In genomic region chr4:66869919-66870318, GRCm38 (mm10) we compare ENCODE assay signal across 14 mouse cellular contexts. TPM values are rescaled to one million over a fixed set of nuclear protein-coding genes. Genes with fewer than 3 reads are reported as not detected.
A peak's percentile ranks its signal among the peaks of the same experiment; 100 is the strongest.
DNase-seq lines count a peak whose midpoint lies in the region; ATAC-seq lines count a peak whose summit lies in the region.
"Had no signal": no experiment of that assay in that cellular context is flagged by ENCODE, and none has a peak within 500 bp of the region (broad histone marks: within the 10 kb centered on the region; RNA-seq: fewer than 3 reads in every experiment).

No protein-coding gene starts in this region.

- no peak for DNase-seq in cerebellum, postnatal 36 days
- DNase-seq in left cerebral cortex, adult 8-10 months (ENCODE audit: low spot score in 2 of 2): peak; percentile 5 to 9
- no peak for DNase-seq in left cerebral cortex, adult 9 months (ENCODE audit: low spot score in 2 of 2)
- DNase-seq in embryo, embryonic 9.5 days (ENCODE audit: extremely low spot score): peak; percentile 1
- DNase-seq in retina, embryonic 14.5 days (ENCODE audit: low spot score): peak; percentile 83
- no peak for DNase-seq in thymus, postnatal 25 days
- DNase-seq in spleen, postnatal 14 days (ENCODE audit: low spot score in 2 of 2): no peak
- DNase-seq: gastrocnemius, postnatal 14 days; heart, postnatal 36 days; kidney, adult 9 months; layer of hippocampus, adult 9-11 months; liver; lung, postnatal 10 days had no signal

- ATAC-seq in cerebellum, adult (ENCODE audit: insufficient number of reproducible peaks, low FRiP score, low TSS enrichment): peak; percentile 82; the same call in 1 of the 2 replicates

RNA-seq across cellular contexts. Expression of gene Tlr4, which starts 42.5 kb away (rescaled TPM):
- 1 to 10 TPM; 3.5 to 5.3 (median 4.7) TPM for total RNA-seq in left cerebral cortex, adult 8-10 months (2022)

Comparison
In these comparisons a context has a peak if more than half of its experiments do, and no peak if none do; other contexts are left out.
1. DNase-seq: peak in left cerebral cortex, adult 8-10 months (2 of 2), embryo, embryonic 9.5 days (single experiment) and retina, embryonic 14.5 days (single experiment); none in cerebellum, postnatal 36 days (0 of 2), left cerebral cortex, adult 9 months (0 of 2), thymus, postnatal 25 days (single experiment) and spleen, postnatal 14 days (0 of 2).